Mouse (Mus musculus) bone marrow macrophage, adult 2 months (primary cell): ENCODE measurements around the gene Mroh2a. TPM values are rescaled to one million over a fixed set of nuclear protein-coding genes. Genes with fewer than 3 reads are reported as not detected.

Experiments used
- H3K27ac ChIP-seq: 2 replicates; pipeline ENCODE4 v1.5.1; 2012; ENCODE audit warnings: low read depth, low read length; ENCODE audit not compliant: insufficient read depth
- H3K4me1 ChIP-seq: 2 replicates; pipeline ENCODE4 v1.6.1; 2012; ENCODE audit warnings: low read length; ENCODE audit not compliant: control insufficient read depth, insufficient read depth
- H3K4me3 ChIP-seq: 2 replicates; pipeline ENCODE4 v1.5.1; 2012; ENCODE audit warnings: mild to moderate bottlenecking, low read length, moderate library complexity; ENCODE audit not compliant: insufficient read depth
- CTCF ChIP-seq: IDR thresholded peaks from 2 replicates; pipeline ENCODE4 v1.5.1; 2012; ENCODE audit warnings: low read depth, mild to moderate bottlenecking, low read length, moderate library complexity
- POLR2A ChIP-seq: IDR thresholded peaks from 2 replicates; pipeline ENCODE4 v1.6.1; 2012; ENCODE audit warnings: mild to moderate bottlenecking, low read depth, low read length, borderline replicate concordance
- polyA plus RNA-seq: library from polyadenylated mRNA; stranded (reverse); fragments of >200 nt; gene quantifications from 2 replicates; pipeline ENCODE4 v1.2.4, GENCODE M21; 2012; ENCODE audit not compliant: missing spikeins, insufficient read depth, insufficient read length

Mroh2a gene
- polyA plus RNA-seq, 1 experiment: 1.6 TPM

DNA sequence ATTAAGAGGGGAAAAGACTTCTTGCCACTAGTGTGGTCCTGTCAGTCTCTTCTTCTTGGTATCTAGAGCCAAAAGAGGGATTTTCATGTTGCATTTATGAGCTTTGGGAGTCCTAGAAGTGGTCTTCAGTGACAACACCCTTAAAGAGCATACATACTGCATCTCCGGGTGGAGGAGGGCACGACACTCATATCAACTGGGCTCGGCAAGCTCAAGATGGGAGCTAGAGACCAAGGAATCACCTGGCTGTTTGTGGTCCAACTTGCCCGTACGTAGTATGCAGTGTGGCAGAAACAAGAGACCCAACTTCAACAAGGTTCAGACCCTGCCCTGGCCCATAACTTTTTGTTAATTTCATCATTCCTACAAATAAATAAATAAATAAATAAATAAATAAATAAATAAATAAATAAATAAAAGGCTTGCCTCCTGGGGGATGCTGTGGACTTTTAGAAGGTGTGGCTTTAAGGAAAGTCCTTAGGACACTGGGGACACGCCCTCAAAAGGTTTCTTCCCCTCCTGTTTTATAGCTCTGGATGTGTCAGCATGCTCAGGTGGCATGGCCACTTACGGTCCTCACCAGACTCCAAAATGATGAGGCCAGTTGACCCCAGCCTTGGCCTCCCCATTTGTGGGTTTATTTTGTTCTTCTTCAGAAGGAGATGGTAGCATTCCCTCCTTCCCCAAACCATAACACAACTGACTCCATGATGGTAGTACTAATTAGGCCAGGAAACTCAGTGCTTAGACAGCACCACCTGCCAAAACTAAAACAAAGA is 70.9 kb downstream of the Mroh2a start:
- TF ChIP-seq POLR2A: no peak
- no peak overlapping the region for H3K27ac ChIP-seq
- no peaks in the 10 kb centered on the region for H3K4me1 ChIP-seq
- no peak overlapping the region for H3K4me3 ChIP-seq

DNA sequence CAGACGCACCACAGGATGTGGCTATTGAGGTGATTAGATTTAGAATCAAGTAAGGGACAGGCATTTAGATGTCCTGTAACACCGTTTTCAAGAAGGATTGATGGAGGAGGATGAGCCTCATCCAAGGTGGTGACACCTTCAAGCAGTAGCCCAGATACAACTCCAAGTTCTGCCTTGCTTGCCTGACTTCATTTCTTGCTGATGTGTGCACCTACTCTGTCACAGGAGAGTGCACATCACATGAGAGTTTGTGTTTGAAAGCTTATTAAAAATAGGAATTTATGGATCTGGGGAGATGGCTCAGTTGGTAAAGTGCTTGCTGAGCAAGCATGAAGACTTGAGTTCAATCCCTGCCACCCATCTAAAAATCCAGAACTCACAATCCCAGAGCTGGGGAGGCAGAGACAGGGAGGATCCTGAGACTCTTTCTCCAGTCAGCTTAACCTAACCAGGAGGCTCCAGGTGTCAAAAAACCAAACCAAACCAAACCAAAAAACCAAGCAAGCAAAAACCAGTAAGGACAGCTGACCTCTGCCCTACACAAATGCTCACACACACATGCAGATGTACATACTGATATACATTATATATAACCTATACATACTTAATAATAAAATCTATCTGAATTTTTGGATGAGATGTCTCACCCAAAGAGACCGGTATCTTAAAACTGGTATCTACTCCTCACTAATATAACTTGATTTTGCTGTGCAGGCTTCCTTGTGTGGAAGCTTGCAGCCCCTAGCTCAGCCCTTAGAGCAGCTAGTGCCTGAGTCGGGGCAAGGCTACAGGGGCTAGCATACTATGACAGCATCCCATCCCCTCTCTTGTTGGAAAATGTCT is 72.1 kb downstream of the Mroh2a start:
- no peak overlapping the region for H3K4me3 ChIP-seq
- TF ChIP-seq POLR2A (no peak), CTCF (no peak)
- no peak overlapping the region for H3K27ac ChIP-seq
- no peaks in the 10 kb centered on the region for H3K4me1 ChIP-seq

DNA sequence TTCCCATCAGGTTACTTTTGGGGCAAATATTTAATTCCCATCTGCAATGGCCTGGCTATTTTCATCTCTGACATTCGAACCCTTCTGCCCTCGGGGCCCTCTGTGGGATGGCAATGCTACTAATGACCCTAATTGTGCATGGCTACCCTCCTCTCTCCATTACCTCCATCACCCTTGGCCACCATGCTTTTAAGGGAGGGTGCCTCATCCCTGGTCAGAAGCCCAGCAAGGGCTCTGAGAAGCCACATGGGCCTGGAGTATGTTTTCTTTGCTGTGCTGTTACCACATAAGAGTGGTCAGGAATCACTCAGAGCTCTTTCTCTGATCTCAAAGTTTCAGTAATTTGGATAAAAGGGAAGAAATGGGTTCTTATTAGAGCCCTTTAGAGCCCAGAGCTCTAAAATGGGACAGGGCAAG is 72.8 kb downstream of the Mroh2a start:
- no peak for TF ChIP-seq CTCF
- no peak for TF ChIP-seq POLR2A
- Histone ChIP-seq H3K27ac (no peak overlapping the region), H3K4me1 (no peaks in the 10 kb centered on the region), H3K4me3 (no peak overlapping the region)

DNA sequence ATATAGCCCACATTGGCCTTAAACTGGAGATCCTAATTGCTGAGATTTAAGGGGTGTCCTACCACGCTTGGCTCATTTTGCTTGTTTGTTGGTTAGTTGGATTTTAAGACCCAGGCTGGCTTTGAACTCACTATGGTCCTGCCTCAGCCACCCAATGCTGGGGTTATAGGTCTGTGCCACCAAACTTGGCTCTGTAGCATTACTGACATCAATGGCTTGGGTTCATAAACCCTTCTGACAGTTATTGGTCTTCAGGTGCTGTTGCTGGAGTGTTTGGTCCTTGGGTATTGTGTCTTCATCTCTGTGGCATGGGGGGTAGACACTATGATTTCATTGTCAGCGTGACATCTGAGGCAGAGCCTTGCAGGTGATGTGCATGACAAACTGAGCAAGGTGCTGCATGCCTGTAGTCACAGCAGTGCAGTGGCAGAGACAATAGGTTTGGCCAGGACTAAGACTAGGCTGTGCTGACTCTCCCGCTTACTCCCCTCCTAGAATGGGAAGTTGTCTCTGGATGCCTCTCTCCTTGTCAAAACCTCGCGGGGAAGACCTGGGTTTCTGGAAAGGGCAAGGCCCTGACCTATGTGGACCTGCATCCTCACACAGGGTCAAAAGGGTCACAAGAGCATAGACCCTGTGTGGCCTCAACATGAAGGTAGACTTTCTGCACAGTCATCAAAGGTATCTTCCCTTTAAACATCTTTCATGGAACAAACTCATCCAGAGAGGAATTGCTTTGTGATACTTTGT is 73.7 kb downstream of the Mroh2a start:
- TF ChIP-seq POLR2A: no peak
- TF ChIP-seq CTCF: no peak
- H3K4me3 ChIP-seq: no peak overlapping the region
- no peaks in the 10 kb centered on the region for H3K4me1 ChIP-seq

DNA sequence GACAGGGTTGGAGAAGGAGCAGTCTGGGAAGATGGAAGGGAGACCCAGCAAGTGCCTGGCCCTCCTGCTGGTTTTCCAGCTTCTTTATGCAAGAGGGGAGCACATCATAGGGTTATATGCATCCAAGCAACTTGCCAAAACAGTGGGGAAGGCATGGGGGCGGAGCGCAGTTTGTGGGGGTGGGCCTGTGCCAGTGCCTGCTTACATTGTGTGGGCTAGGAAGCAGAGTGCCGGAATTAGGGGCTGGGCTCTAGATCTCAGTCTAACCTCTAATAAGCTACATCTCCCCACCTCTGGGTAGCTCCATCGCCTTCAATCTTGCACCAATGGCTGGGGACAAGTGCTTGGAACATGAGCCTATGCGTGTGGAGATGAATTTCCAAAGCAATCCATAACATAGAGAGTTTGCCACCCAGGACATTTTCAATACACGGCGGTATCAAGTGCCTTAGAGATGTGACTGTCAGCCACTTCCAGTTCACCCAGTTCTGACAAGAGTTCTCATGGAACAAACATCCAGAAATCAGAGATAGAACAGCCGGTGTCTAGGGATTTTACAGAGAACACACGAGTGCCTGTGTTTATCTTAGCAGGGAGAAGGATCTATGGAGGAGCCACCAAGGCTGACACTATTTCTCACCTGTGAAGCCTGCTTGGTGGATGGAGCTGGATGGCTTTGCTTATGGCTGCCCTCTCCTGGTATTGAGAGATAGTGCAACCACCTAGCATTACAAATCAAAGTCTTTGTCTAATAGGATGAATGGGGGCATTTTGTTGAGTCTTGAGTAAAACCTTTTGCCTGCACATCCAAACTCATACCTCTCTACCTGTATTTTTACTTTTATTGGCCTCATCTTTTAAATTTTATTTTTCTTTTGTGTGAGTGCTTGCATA is 74.6 kb downstream of the Mroh2a start:
- H3K4me3 ChIP-seq: no peak overlapping the region
- no peak for TF ChIP-seq POLR2A
- TF ChIP-seq CTCF: no peak
- no peak overlapping the region for H3K27ac ChIP-seq
- H3K4me1 ChIP-seq: no peaks in the 10 kb centered on the region

More for the DNA sequence above, 73.7 kb downstream of the Mroh2a start:
- H3K27ac ChIP-seq: no peak overlapping the region

DNA sequence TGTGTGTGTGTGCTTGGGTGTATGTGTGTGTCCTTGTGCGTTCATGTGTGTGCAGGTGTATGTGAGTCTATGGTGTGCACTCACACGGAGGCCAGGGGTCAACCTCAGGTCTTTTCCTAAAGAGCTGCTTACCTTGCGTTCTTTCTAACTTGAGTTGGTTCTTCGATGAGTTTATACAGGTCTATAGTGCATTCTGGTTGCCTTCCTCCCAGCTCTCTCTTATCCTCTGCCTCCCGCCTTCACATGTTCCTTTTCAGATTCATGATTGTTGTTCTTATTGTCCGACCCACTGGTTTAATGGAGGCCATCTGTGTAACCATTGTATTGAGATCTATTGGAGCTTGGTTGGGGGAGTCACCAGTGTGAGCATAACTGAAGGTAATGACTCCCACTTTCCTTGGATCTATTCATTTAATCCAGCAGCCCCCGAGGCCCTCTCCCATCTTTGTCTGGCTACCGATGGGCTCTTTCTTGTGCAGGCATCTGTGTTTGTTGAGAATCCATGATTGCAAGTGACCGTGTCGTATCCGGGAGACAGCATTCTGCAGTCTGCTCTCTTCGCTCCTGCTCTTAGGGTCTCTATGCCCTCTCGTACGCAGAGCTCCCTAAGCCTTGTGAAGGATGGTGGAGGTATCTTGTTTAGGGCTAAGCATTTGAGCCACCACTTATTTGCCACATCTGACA is 75.4 kb downstream of the Mroh2a start:
- H3K27ac ChIP-seq: no peak overlapping the region
- no peak for TF ChIP-seq CTCF
- TF ChIP-seq POLR2A: no peak
- H3K4me1 ChIP-seq: no peaks in the 10 kb centered on the region
- no peak overlapping the region for H3K4me3 ChIP-seq

DNA sequence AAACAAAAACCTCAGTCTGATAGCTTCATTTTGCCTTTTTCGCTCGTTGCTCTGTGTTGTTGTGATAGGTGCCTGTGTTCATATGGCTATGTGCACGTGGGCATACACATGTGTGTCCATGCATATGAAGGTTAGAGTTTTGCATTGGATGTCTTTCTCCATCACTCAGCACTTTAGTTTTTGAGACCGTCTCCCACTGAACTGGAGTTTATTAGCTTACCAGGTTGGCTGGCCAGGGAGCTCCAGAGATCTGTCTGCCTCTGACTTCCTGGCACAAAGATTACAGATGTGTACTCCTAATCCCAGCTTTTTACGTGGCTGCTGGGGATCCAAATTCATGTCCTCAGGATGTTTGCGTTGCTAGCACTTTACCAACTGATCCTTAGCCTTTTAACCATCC is 77.0 kb downstream of the Mroh2a start:
- Histone ChIP-seq H3K4me1 (no peaks in the 10 kb centered on the region), H3K4me3 (no peak overlapping the region), H3K27ac (no peak overlapping the region)
- no peak for TF ChIP-seq POLR2A
- TF ChIP-seq CTCF: no peak

DNA sequence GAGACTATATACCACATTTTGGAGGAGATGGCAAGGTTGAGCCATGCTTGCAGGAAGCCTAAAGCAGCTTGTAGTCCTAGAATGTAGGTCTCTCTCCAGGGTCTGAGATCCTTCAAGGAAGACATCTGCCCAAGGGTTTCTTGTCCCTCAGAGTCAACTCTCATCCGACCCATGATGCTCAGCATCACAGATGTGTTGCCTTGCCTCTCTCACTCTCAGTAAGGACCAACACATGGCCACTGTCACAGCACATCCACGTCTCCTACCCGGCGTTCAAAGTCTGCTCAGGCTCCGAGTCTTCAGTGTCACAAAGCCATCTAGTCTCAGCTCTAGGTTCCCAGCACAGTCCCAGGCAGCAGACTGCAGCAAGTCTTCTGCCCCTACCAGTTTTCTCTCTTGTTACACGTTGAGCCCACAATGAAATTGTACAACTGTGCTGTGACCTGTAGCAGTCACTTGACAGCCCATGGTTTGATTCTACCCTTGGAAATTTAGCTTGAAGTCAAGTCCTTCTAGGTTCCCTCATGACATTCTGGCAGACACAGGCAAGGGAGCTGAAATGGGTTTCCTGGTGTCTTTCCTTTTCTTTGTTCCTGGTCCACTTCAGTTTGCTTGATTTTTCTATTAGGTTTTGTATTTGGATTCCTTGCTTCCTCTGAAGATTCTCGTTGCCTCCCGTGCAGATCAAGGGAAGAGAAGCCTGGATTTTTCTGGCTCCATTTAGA is 77.6 kb downstream of the Mroh2a start:
- Histone ChIP-seq H3K27ac (no peak overlapping the region), H3K4me1 (no peaks in the 10 kb centered on the region), H3K4me3 (no peak overlapping the region)
- TF ChIP-seq POLR2A: no peak
- TF ChIP-seq CTCF: no peak
